Mouse (Mus musculus) hindbrain, postnatal 0 days (tissue): Measurements from ENCODE around the gene Ahnak. TPM values are rescaled to one million over a fixed set of nuclear protein-coding genes. Genes with fewer than 3 reads are reported as not detected.

Experiments
- ATAC-seq: fragments of 200-750 bp; cut with Nextera tagmentation; 2 replicates; pipeline ENCODE4 v1.8.0; 2017; ENCODE audit warnings: mild to moderate bottlenecking, moderate TSS enrichment, moderate library complexity
- DNase-seq: peaks from one replicate; pipeline ENCODE4 v3.0.0-alpha.2; 2015; ENCODE audit warnings: low spot score
- H3K27ac ChIP-seq: fragments of 300-500 bp; sonication (generic); 2 replicates; pipeline ENCODE4 v1.5.1; 2014; ENCODE audit warnings: mild to moderate bottlenecking
- H3K27me3 ChIP-seq: fragments of 300-500 bp; sonication (generic); 2 replicates; pipeline ENCODE4 v1.6.1; 2014; ENCODE audit warnings: low read length, mixed read lengths; ENCODE audit not compliant: insufficient read depth
- H3K36me3 ChIP-seq: fragments of 300-500 bp; sonication (generic); 2 replicates; pipeline ENCODE4 v1.6.1; 2014; ENCODE audit warnings: low read length, mixed read lengths; ENCODE audit not compliant: insufficient read depth
- H3K4me1 ChIP-seq: fragments of 300-500 bp; sonication (generic); 2 replicates; pipeline ENCODE4 v1.6.1; 2014; ENCODE audit warnings: antibody characterized with exemption, low read length, mixed read lengths; ENCODE audit not compliant: insufficient read depth
- H3K4me2 ChIP-seq: fragments of 300-500 bp; sonication (generic); 2 replicates; pipeline ENCODE4 v1.6.1; 2014; ENCODE audit warnings: low read depth, mild to moderate bottlenecking, low read length, moderate library complexity, mixed read lengths
- H3K4me3 ChIP-seq: fragments of 300-500 bp; sonication (generic); 2 replicates; pipeline ENCODE4 v1.5.1; 2014; ENCODE audit warnings: low read length
- H3K9ac ChIP-seq: fragments of 300-500 bp; sonication (generic); replicated peaks from 2 replicates; pipeline ENCODE4 v1.6.1; 2014; ENCODE audit warnings: mild to moderate bottlenecking, low read length, moderate library complexity, mixed read lengths
- H3K9me3 ChIP-seq: fragments of 300-500 bp; sonication (generic); 2 replicates; pipeline ENCODE4 v1.6.1; 2016; ENCODE audit warnings: low read length, mixed read lengths
- CTCF ChIP-seq: IDR thresholded peaks from 2 replicates; pipeline ENCODE4 v1.5.1; 2016; ENCODE audit warnings: antibody characterized with exemption, control low read depth, low read depth
- WGBS: fragments of 180-500 bp; shearing (Covaris S2); extraction: QIAGEN DNeasy Blood & Tissue Kit; methylation state at CpG from one replicate; pipeline ENCODE4 v1.1.7; 2014; 5-methylcytosine and 5-hydroxymethylcytosine counted together
- polyA plus RNA-seq: library from polyadenylated mRNA; unstranded; fragments of >200 nt; fragmentation: Nextera tagmentation; extraction: Ambion mirVana; gene quantifications from 2 replicates; pipeline ENCODE4 v1.2.1, GENCODE M21; 2015
- total RNA-seq: library from RNA; depleted of rRNA; stranded (reverse); fragments of >200 nt; gene quantifications from 2 replicates; pipeline ENCODE4 v1.2.3, GENCODE M21; 2014

Ahnak gene
- total and polyA plus RNA-seq, 2 experiments from 2014 or later = 6.1 to 11.2 TPM

DNA sequence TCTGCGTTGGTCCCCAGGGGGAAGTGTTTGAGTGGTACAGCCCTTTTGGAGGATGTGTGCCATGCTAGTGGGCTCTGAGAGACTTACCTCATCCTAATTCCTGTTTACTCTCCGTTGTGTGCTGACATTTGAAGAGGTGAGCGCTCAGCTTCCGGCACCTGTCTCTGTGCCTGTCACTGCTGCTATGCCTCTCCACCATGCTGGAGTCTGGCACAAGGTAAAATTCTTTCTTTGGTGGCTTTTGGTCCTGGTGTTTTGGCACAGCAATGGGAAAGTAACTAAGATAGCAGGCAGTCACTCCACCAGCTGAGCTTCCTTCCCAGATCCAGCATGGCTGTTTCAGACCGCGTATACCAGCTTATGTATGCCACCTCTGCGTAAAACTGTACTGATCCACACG is 110.7 kb downstream of the Ahnak start:
- no peaks in the 10 kb centered on the region for H3K27me3 ChIP-seq
- WGBS = 92% methylated on average over 8 of the region's 8 CpGs

DNA sequence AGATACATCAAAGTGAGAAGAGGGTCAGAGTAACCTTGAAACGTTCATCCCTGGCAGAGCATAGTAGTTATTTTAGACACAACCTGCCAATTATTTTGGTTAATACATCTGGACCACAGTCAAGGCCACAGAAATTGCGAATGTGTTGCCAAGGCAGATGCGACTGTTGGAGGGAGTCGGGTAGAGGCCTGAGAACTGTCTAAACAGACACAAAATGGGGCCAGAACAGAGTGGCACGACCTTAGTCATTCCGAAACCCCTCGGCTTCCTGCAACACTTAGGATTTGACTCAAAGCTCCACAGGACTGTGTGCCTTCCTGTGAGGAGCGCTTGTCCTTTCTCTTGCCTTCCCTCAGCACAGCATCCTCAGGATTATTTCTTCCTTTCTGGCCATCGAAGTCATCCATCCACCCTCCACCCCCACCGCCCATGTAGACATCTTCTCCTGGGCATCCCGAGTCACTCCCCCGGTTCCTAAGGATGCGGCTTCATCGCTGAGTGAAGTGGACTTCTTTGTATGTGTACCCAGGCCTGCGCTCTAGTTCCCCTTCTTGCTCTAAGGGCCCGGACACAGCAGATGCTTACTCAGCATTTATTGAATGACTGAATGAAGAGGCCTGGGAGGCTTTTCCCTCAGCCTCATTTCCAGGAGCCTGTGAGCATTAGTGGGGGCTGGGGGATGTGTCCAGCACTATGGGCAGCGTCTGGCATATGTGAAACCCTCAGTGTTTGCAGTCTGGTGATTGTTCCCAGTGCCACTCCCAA is 111.4 kb downstream of the Ahnak start:
- Histone ChIP-seq H3K27ac (no peak overlapping the region), H3K36me3 (no peaks in the 10 kb centered on the region), H3K4me3 (no peak overlapping the region), H3K4me1 (no peaks in the 10 kb centered on the region), H3K27me3 (no peaks in the 10 kb centered on the region), H3K9ac (no peak overlapping the region), H3K4me2 (no peak overlapping the region), H3K9me3 (no peaks in the 10 kb centered on the region)
- ATAC-seq (no peak), DNase-seq (no peak)
- 84% methylated on average over 17 of the region's 17 CpGs for WGBS
- no peak for TF ChIP-seq CTCF

More for the DNA sequence above, 110.7 kb downstream of the Ahnak start:
- TF ChIP-seq CTCF = no peak
- Histone ChIP-seq H3K27ac (no peak overlapping the region), H3K4me3 (no peak overlapping the region), H3K36me3 (no peaks in the 10 kb centered on the region), H3K9me3 (no peaks in the 10 kb centered on the region), H3K9ac (no peak overlapping the region), H3K4me2 (no peak overlapping the region), H3K4me1 (no peaks in the 10 kb centered on the region)
- no peak for ATAC-seq
- DNase-seq = no peak

DNA sequence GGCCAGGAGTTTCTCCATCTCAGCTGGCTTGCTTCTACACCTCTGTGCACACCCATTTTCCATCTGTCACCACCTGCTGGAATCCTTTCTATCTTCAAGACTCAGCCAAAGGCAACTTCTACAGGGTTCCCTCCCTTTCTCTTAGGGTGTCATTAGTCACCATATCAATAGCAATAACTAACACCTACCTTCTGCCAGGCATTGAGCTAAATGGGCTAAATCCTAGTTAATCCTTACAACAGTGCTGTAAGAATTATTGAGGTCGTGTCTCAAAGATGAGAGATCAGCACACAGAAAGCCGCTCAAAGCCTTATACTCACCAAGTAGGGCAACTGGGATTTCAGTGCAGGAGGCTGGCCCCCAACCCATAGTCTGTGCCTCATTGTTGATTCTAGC is 112.0 kb downstream of the Ahnak start:
- H3K9ac ChIP-seq = no peak overlapping the region
- no peak overlapping the region for H3K27ac ChIP-seq
- no peaks in the 10 kb centered on the region for H3K27me3 ChIP-seq
- H3K4me3 ChIP-seq = no peak overlapping the region
- H3K36me3 ChIP-seq = no peaks in the 10 kb centered on the region
- WGBS = 65% methylated on average over 2 of the region's 2 CpGs
- ATAC-seq = no peak
- TF ChIP-seq CTCF = no peak
- no peaks in the 10 kb centered on the region for H3K9me3 ChIP-seq
- no peak for DNase-seq
- no peak overlapping the region for H3K4me2 ChIP-seq
- no peaks in the 10 kb centered on the region for H3K4me1 ChIP-seq

DNA sequence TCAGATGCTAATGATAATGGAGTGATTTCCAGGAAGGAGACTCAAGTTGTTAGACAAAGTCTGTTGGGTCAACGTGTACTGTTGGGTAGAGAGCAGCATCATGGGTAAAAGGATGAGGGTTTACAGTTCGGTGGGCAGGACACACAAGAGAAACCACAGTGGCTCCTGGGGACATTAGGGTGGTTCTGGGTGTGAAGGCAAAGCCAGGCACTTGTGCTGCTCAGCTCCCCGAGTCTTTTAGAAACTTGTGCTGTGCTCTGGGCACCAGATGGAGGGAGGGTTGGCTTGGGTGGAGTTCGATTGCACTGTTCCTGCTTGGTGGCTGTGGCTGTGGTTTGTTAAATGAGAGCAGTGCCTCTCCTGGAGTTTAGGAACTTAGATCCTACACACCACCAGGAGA is 114.9 kb downstream of the Ahnak start:
- H3K4me1 ChIP-seq = no peaks in the 10 kb centered on the region; the same call in 1 of the 2 replicates
- H3K9ac ChIP-seq = no peak overlapping the region
- no peak for TF ChIP-seq CTCF
- no peak for DNase-seq
- H3K36me3 ChIP-seq = no peaks in the 10 kb centered on the region
- H3K27ac ChIP-seq = no peak overlapping the region
- WGBS = 74% methylated on average over 4 of the region's 4 CpGs
- no peaks in the 10 kb centered on the region for H3K27me3 ChIP-seq
- no peak overlapping the region for H3K4me3 ChIP-seq
- no peak overlapping the region for H3K4me2 ChIP-seq
- H3K9me3 ChIP-seq = no peaks in the 10 kb centered on the region
- no peak for ATAC-seq

DNA sequence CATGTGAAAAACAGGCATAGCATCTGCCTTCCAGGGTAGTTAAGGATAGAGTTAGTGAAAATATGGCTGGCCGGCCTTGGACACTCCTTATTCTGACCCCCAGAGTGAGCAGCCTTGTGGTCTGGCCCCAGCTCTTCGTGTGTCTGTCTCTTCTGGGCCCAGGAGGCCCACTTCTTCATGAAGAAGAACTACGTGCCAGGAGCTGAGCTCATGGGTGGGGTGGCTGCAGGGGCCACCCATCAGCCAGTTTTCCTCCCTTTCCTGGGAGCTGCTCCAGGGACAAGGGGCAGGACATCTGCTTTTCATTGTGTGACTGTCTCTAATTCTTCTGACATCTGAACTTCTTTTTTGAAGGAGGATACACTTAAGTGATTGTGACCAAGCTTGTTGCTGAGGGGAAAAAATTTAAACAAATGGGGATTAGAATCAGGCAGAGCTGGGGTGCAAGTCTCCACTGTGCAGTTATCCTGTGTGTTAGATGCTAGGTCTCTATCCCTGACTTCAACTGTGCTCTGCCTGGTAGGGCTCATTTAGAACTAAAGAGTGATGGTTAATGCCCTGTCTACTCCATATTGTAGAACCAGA is 116.1 kb downstream of the Ahnak start:
- Histone ChIP-seq H3K36me3 (no peaks in the 10 kb centered on the region), H3K4me1 (no peaks in the 10 kb centered on the region; the same call in 1 of the 2 replicates), H3K4me2 (no peak overlapping the region), H3K9me3 (no peaks in the 10 kb centered on the region), H3K27me3 (no peaks in the 10 kb centered on the region), H3K27ac (no peak overlapping the region), H3K9ac (no peak overlapping the region), H3K4me3 (no peak overlapping the region)
- 57% methylated on average over 3 of the region's 3 CpGs for WGBS
- ATAC-seq (no peak), DNase-seq (no peak)
- TF ChIP-seq CTCF = no peak

DNA sequence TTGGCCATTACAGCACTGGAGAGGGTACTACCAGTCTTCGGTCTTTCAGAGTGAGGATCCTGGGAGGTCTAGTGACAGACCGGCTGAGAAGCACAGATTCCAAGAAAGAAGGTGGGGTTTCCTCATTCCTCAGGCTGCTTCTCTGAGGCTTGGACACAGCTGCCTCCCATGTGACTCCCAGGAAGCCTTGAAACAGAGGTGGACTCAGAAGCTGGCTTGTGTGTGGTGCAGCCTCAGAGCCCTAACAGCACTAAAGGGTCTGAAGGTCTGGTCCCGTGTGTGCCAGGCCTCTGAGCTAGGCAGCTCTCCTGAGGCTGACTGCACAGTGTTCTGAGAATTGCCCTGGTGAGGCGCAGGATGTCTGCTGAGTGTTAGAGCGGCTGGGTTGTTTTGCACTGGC is 117.0 kb downstream of the Ahnak start:
- peak overlapping the region; percentile 4; the same call in 1 of the 2 replicates for H3K27ac ChIP-seq
- H3K27me3 ChIP-seq = no peaks in the 10 kb centered on the region
- no peak for TF ChIP-seq CTCF
- WGBS = 77% methylated on average over 5 of the region's 5 CpGs
- no peaks in the 10 kb centered on the region; the same call in 1 of the 2 replicates for H3K4me1 ChIP-seq
- H3K9ac ChIP-seq = no peak overlapping the region
- H3K4me3 ChIP-seq = no peak overlapping the region
- no peak overlapping the region for H3K4me2 ChIP-seq
- ATAC-seq (no peak), DNase-seq (no peak)
- no peaks in the 10 kb centered on the region for H3K36me3 ChIP-seq
- no peaks in the 10 kb centered on the region for H3K9me3 ChIP-seq

DNA sequence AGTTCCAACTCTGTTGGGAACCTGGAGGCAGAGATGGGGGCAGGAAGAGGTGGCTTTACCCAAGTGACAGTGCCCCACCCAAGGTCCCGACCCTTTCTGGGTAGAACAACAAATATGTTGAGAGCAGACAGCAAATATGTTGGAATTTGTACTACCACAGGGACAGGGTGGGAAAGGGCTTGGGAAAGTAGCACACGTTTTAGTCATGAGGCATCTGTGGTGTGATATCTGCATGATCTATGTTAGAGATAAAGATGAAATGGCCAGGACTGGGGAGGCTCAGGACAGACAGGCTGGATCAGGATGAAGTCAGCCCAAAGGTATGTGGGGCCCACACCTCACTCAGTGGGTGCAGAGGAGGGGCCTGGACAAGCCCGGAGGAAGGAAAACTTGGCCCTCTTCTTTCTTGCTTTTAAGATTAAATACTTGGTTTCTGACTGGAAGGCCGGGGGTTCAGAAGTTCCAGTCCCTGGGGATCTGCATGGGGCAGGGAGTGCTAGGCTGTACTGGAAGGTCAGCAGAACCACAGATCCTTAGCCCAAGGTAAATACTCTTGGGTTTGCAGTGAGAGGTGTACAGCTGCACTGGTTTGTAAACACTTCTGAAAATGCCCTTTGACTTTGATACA is 117.8 kb downstream of the Ahnak start:
- DNase-seq (no peak), ATAC-seq (no peak)
- Histone ChIP-seq H3K9me3 (no peaks in the 10 kb centered on the region), H3K9ac (no peak overlapping the region), H3K4me3 (no peak overlapping the region), H3K36me3 (0 out of 2 replicates have a peak, but pooled peaks cover under 1% of the 10 kb centered on the region), H3K27ac (peak overlapping the region; percentile 4; the same call in 1 of the 2 replicates), H3K27me3 (no peaks in the 10 kb centered on the region), H3K4me2 (no peak overlapping the region), H3K4me1 (no peaks in the 10 kb centered on the region; the same call in 1 of the 2 replicates)
- WGBS = 65% methylated on average over 4 of the region's 4 CpGs
- no peak for TF ChIP-seq CTCF
